Mouse (Mus musculus): ENCODE results near the gene Atp5e. TPM values are rescaled to one million over a fixed set of nuclear protein-coding genes. Genes with fewer than 3 reads are reported as not detected.

Atp5e gene
- polyA plus RNA-seq, 1 experiment from 2014 or later: 851 TPM

GRCm38 (mm10) chr2:174500814-174501503 lies 37.1 kb upstream of the Atp5e start:
- no peak overlapping the region for H3K4me2 ChIP-seq (replicated peaks; ENCODE audit: low read depth)
- WGBS: 87% methylated on average over 14 of the region's 14 CpGs
- no peaks in the 10 kb centered on the region for H3K27me3 ChIP-seq (ENCODE audit: control insufficient read depth, insufficient read depth, low read length)
- no peaks in the 10 kb centered on the region for H3K4me1 ChIP-seq (replicated peaks; ENCODE audit: control insufficient read depth, insufficient read depth)
- no peak overlapping the region for H3K4me3 ChIP-seq (ENCODE audit: low read depth, low read length)
- H3K9me3 ChIP-seq (ENCODE audit: control insufficient read depth, low read length): no peaks in the 10 kb centered on the region
- DNase-seq (ENCODE audit: low spot score): no peak
- no peak for TF ChIP-seq CTCF (IDR thresholded peaks at IDR 0.05; ENCODE audit: low read depth)
- TF ChIP-seq EP300 (optimal IDR thresholded peaks at IDR 0.05): no peak
- ATAC-seq (ENCODE audit: low FRiP score, low TSS enrichment): no peak
- no peaks in the 10 kb centered on the region for H3K36me3 ChIP-seq (ENCODE audit: control insufficient read depth, insufficient read depth, low read length)
- H3K27ac ChIP-seq (replicated peaks): no peak overlapping the region
- H3K9ac ChIP-seq (ENCODE audit: low read length): no peak overlapping the region

- no peaks in the 10 kb centered on the region for H3K4me1 ChIP-seq (replicated peaks; ENCODE audit: control insufficient read depth, insufficient read depth)
- H3K4me2 ChIP-seq (replicated peaks; ENCODE audit: low read depth): no peak overlapping the region
- no peaks in the 10 kb centered on the region for H3K36me3 ChIP-seq (ENCODE audit: control insufficient read depth, insufficient read depth, low read length)
- 68% methylated on average over 2 of the region's 2 CpGs for WGBS
- H3K27me3 ChIP-seq (ENCODE audit: control insufficient read depth, insufficient read depth, low read length): no peaks in the 10 kb centered on the region
- no peak for DNase-seq (ENCODE audit: low spot score)
- H3K27ac ChIP-seq (replicated peaks): no peak overlapping the region
- H3K9ac ChIP-seq (ENCODE audit: low read length): no peak overlapping the region
- H3K9me3 ChIP-seq (ENCODE audit: control insufficient read depth, low read length): no peaks in the 10 kb centered on the region
- TF ChIP-seq CTCF (IDR thresholded peaks at IDR 0.05; ENCODE audit: low read depth): peak; percentile 52
- no peak for TF ChIP-seq EP300 (optimal IDR thresholded peaks at IDR 0.05)
- H3K4me3 ChIP-seq (ENCODE audit: low read depth, low read length): no peak overlapping the region
- ATAC-seq (ENCODE audit: low FRiP score, low TSS enrichment): no peak
Observed at GRCm38 (mm10) chr2:174492858-174493257, 29.0 kb upstream of the Atp5e start.

- Histone ChIP-seq H3K9me3 (ENCODE audit: control insufficient read depth, low read length) (no peaks in the 10 kb centered on the region), H3K36me3 (ENCODE audit: control insufficient read depth, insufficient read depth, low read length) (no peaks in the 10 kb centered on the region), H3K9ac (ENCODE audit: low read length) (no peak overlapping the region), H3K27me3 (ENCODE audit: control insufficient read depth, insufficient read depth, low read length) (no peaks in the 10 kb centered on the region), H3K27ac (replicated peaks) (no peak overlapping the region), H3K4me1 (replicated peaks; ENCODE audit: control insufficient read depth, insufficient read depth) (no peaks in the 10 kb centered on the region), H3K4me2 (replicated peaks; ENCODE audit: low read depth) (no peak overlapping the region), H3K4me3 (ENCODE audit: low read depth, low read length) (no peak overlapping the region)
- 64% methylated on average over 5 of the region's 5 CpGs for WGBS
- no peak for TF ChIP-seq EP300 (optimal IDR thresholded peaks at IDR 0.05)
- no peak for TF ChIP-seq CTCF (IDR thresholded peaks at IDR 0.05; ENCODE audit: low read depth)
- DNase-seq (ENCODE audit: low spot score): no peak
- ATAC-seq (ENCODE audit: low FRiP score, low TSS enrichment): peak; percentile 46; the same call in 1 of the 2 replicates
Observed at GRCm38 (mm10) chr2:174487005-174487404, 23.1 kb upstream of the Atp5e start.

- H3K4me3 ChIP-seq (ENCODE audit: low read depth, low read length): no peak overlapping the region
- H3K4me1 ChIP-seq (replicated peaks; ENCODE audit: control insufficient read depth, insufficient read depth): no peaks in the 10 kb centered on the region
- H3K9ac ChIP-seq (ENCODE audit: low read length): no peak overlapping the region
- no peaks in the 10 kb centered on the region for H3K9me3 ChIP-seq (ENCODE audit: control insufficient read depth, low read length)
- H3K4me2 ChIP-seq (replicated peaks; ENCODE audit: low read depth): no peak overlapping the region
- H3K27me3 ChIP-seq (ENCODE audit: control insufficient read depth, insufficient read depth, low read length): no peaks in the 10 kb centered on the region
- WGBS: 66% methylated on average over 5 of the region's 5 CpGs
- DNase-seq (ENCODE audit: low spot score) (peak; percentile 57), ATAC-seq (ENCODE audit: low FRiP score, low TSS enrichment) (no peak)
- TF ChIP-seq EP300 (optimal IDR thresholded peaks at IDR 0.05): no peak
- no peak for TF ChIP-seq CTCF (IDR thresholded peaks at IDR 0.05; ENCODE audit: low read depth)
- peak overlapping the region; percentile 81 for H3K27ac ChIP-seq (replicated peaks)
- no peaks in the 10 kb centered on the region for H3K36me3 ChIP-seq (ENCODE audit: control insufficient read depth, insufficient read depth, low read length)
Observed at GRCm38 (mm10) chr2:174478746-174479145, 14.8 kb upstream of the Atp5e start.

- H3K4me1 ChIP-seq (replicated peaks; ENCODE audit: control insufficient read depth, insufficient read depth): no peaks in the 10 kb centered on the region
- ATAC-seq (ENCODE audit: low FRiP score, low TSS enrichment) (peak; percentile 88), DNase-seq (ENCODE audit: low spot score) (peak; percentile 78)
- no peaks in the 10 kb centered on the region for H3K27me3 ChIP-seq (ENCODE audit: control insufficient read depth, insufficient read depth, low read length)
- WGBS: 47% methylated on average over 3 of the region's 3 CpGs
- peak overlapping the region; percentile 86 for H3K27ac ChIP-seq (replicated peaks)
- no peak overlapping the region for H3K9ac ChIP-seq (ENCODE audit: low read length)
- no peak for TF ChIP-seq EP300 (optimal IDR thresholded peaks at IDR 0.05)
- TF ChIP-seq CTCF (IDR thresholded peaks at IDR 0.05; ENCODE audit: low read depth): no peak
- H3K4me2 ChIP-seq (replicated peaks; ENCODE audit: low read depth): no peak overlapping the region
- H3K9me3 ChIP-seq (ENCODE audit: control insufficient read depth, low read length): no peaks in the 10 kb centered on the region
- H3K36me3 ChIP-seq (ENCODE audit: control insufficient read depth, insufficient read depth, low read length): no peaks in the 10 kb centered on the region
- no peak overlapping the region for H3K4me3 ChIP-seq (ENCODE audit: low read depth, low read length)
Observed at GRCm38 (mm10) chr2:174477543-174478319, 13.8 kb upstream of the Atp5e start.

- Histone ChIP-seq H3K9me3 (ENCODE audit: control insufficient read depth, low read length) (no peaks in the 10 kb centered on the region), H3K4me3 (ENCODE audit: low read depth, low read length) (peak overlapping the region; percentile 75), H3K27ac (replicated peaks) (peak overlapping the region; percentile 81), H3K4me1 (replicated peaks; ENCODE audit: control insufficient read depth, insufficient read depth) (peaks cover 10% of the 10 kb centered on the region; the same call in 1 of the 2 replicates), H3K4me2 (replicated peaks; ENCODE audit: low read depth) (peak overlapping the region; percentile 83), H3K27me3 (ENCODE audit: control insufficient read depth, insufficient read depth, low read length) (no peaks in the 10 kb centered on the region), H3K36me3 (ENCODE audit: control insufficient read depth, insufficient read depth, low read length) (peaks cover under 1% of the 10 kb centered on the region; the same call in 1 of the 2 replicates), H3K9ac (ENCODE audit: low read length) (peak overlapping the region; percentile 58; the same call in 1 of the 2 replicates)
- 52% methylated on average over 5 of the region's 5 CpGs for WGBS
- TF ChIP-seq EP300 (optimal IDR thresholded peaks at IDR 0.05) (no peak), CTCF (IDR thresholded peaks at IDR 0.05; ENCODE audit: low read depth) (no peak)
- DNase-seq (ENCODE audit: low spot score) (no peak), ATAC-seq (ENCODE audit: low FRiP score, low TSS enrichment) (no peak)
Observed at GRCm38 (mm10) chr2:174473550-174473927, 9.6 kb upstream of the Atp5e start.

Measured in stomach, postnatal 0 days (tissue).